Comparison of ENCODE assay signal across 20 mouse cellular contexts in the genomic region with DNA sequence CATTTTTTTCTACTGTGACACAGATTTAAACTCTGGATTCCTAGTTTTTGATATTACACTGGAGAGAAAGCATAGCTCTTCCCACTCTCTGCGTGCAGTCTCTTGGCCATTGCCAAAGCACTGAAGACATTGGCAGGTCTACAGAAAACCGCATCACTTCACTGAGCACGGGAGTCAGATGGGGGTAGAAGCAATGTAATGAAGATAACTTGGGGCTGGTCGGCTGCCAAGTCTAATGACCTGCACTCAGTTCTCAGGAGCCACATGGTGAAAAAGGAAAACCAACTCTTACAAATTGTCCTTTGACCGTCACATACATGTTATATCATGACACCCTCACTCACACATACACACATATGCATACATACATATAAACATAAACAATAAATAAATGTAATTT. TPM values are rescaled to one million over a fixed set of nuclear protein-coding genes. Genes with fewer than 3 reads are reported as not detected.
DNase-seq lines count a peak whose midpoint lies in the region; ATAC-seq lines count a peak whose summit lies in the region.
"Had no signal": no experiment of that assay in that cellular context is flagged by ENCODE, and none has a peak within 500 bp of the region (broad histone marks: within the 10 kb centered on the region; RNA-seq: fewer than 3 reads in every experiment).

No protein-coding gene starts in this region.

- H3K4me1 ChIP-seq in hindbrain, embryonic 16.5 days (ENCODE audit: control insufficient read depth, insufficient read depth, low read depth, low read length): no peaks in the 10 kb centered on the region
- H3K4me1 ChIP-seq in hindbrain, embryonic 12.5 days: no peaks in the 10 kb centered on the region
- no peaks in the 10 kb centered on the region for H3K4me1 ChIP-seq in liver, embryonic 12.5 days
- H3K4me1 ChIP-seq: hindbrain, embryonic 13.5 days; limb, embryonic 12.5 days; neural tube, embryonic 12.5 days had no signal

- peak; percentile 20 for DNase-seq in right cerebral cortex, postnatal 14 days
- no peak for DNase-seq in right cerebral cortex, adult 2 months (ENCODE audit: low spot score in 2 of 2)
- peak; percentile 96 for DNase-seq in cerebellum, postnatal 10 days
- DNase-seq: forebrain, postnatal 0 days; gastrocnemius, postnatal 25 days; liver, postnatal 0 days; lung, postnatal 4 days; retina, postnatal 1 day; thymus, postnatal 4 days had no signal

- no peaks in the 10 kb centered on the region for H3K27me3 ChIP-seq in hindbrain, embryonic 16.5 days (replicated peaks; ENCODE audit: control insufficient read depth, insufficient read depth, low read length)
- H3K27me3 ChIP-seq in hindbrain, embryonic 12.5 days: no peaks in the 10 kb centered on the region
- H3K27me3 ChIP-seq in liver, embryonic 12.5 days (replicated peaks): no peaks in the 10 kb centered on the region
- H3K27me3 ChIP-seq: hindbrain, embryonic 13.5 days; limb, embryonic 12.5 days; neural tube, embryonic 12.5 days had no signal

- H3K9me3 ChIP-seq in hindbrain, embryonic 16.5 days (ENCODE audit: control insufficient read depth, low read length): no peaks in the 10 kb centered on the region
- H3K9me3 ChIP-seq in hindbrain, embryonic 12.5 days (replicated peaks): no peaks in the 10 kb centered on the region
- no peaks in the 10 kb centered on the region for H3K9me3 ChIP-seq in liver, embryonic 12.5 days (replicated peaks)
- H3K9me3 ChIP-seq: hindbrain, embryonic 13.5 days; limb, embryonic 12.5 days; neural tube, embryonic 12.5 days had no signal

- 0 out of 2 replicates have a peak, but pooled peaks cover 2% of the 10 kb centered on the region for H3K36me3 ChIP-seq in hindbrain, embryonic 16.5 days (ENCODE audit: control insufficient read depth, insufficient read depth, low read length)
- peaks cover 66% of the 10 kb centered on the region for H3K36me3 ChIP-seq in hindbrain, embryonic 12.5 days
- no peaks in the 10 kb centered on the region for H3K36me3 ChIP-seq in liver, embryonic 12.5 days

- H3K4me3 ChIP-seq in hindbrain, embryonic 16.5 days (ENCODE audit: low read length): no peak overlapping the region
- H3K4me3 ChIP-seq in hindbrain, embryonic 12.5 days: no peak overlapping the region
- no peak overlapping the region for H3K4me3 ChIP-seq in liver, embryonic 12.5 days
- H3K4me3 ChIP-seq: hindbrain, embryonic 13.5 days; limb, embryonic 12.5 days; neural tube, embryonic 12.5 days had no signal

- no peak overlapping the region for H3K4me2 ChIP-seq in hindbrain, embryonic 16.5 days (ENCODE audit: low read length)
- no peak overlapping the region for H3K4me2 ChIP-seq in hindbrain, embryonic 12.5 days (replicated peaks)
- H3K4me2 ChIP-seq in liver, embryonic 12.5 days: no peak overlapping the region
- H3K4me2 ChIP-seq: hindbrain, embryonic 13.5 days; limb, embryonic 12.5 days; neural tube, embryonic 12.5 days had no signal

- ATAC-seq in hindbrain, embryonic 16.5 days: peak; percentile 56; the same call in 1 of the 2 replicates
- ATAC-seq in hindbrain, embryonic 12.5 days (ENCODE audit: low FRiP score): no peak
- ATAC-seq in liver, embryonic 12.5 days: no peak
- ATAC-seq in megakaryocyte, adult 5-6 weeks (ENCODE audit: poor library complexity, severe bottlenecking): no peak
- ATAC-seq: forebrain, postnatal 0 days; liver, postnatal 0 days; midbrain, embryonic 16.5 days had no signal

- H3K9ac ChIP-seq in hindbrain, embryonic 16.5 days (ENCODE audit: low read depth, low read length): no peak overlapping the region
- H3K9ac ChIP-seq in hindbrain, embryonic 12.5 days: no peak overlapping the region
- H3K9ac ChIP-seq in liver, embryonic 12.5 days: no peak overlapping the region
- H3K9ac ChIP-seq: forebrain, postnatal 0 days; hindbrain, embryonic 13.5 days; limb, embryonic 12.5 days; liver, postnatal 0 days; neural tube, embryonic 12.5 days had no signal

- no peak overlapping the region for H3K27ac ChIP-seq in hindbrain, embryonic 16.5 days (ENCODE audit: low read depth, low read length)
- H3K27ac ChIP-seq in hindbrain, embryonic 12.5 days: no peak overlapping the region
- no peak overlapping the region for H3K27ac ChIP-seq in liver, embryonic 12.5 days
- H3K27ac ChIP-seq: hindbrain, embryonic 13.5 days; kidney, postnatal 0 days; limb, embryonic 12.5 days; neural tube, embryonic 12.5 days had no signal

- WGBS in hindbrain, embryonic 16.5 days: 60% methylated on average over 5 of the region's 5 CpGs
- 91% methylated on average over 5 of the region's 5 CpGs for WGBS in hindbrain, embryonic 12.5 days
- 68% methylated on average over 5 of the region's 5 CpGs for WGBS in liver, embryonic 12.5 days (ENCODE audit: insufficient replicate concordance)

RNA-seq across cellular contexts. Expression of a gene that starts 37.0 kb away (rescaled TPM):
- 0.19 TPM in 1 of 2 replicates, not detected in the other for polyA plus RNA-seq in hindbrain, embryonic 16.5 days (2015; fragmentation: Nextera tagmentation; extraction: Ambion mirVana)
- 0.26 TPM in 1 of 2 replicates, not detected in the other for polyA plus RNA-seq in hindbrain, embryonic 12.5 days (2016; fragmentation: Nextera tagmentation; extraction: Ambion mirVana)
- not detected in 2 replicates for polyA plus RNA-seq in liver, embryonic 12.5 days (2016; fragmentation: Nextera tagmentation; extraction: Ambion mirVana)
- not detected in 2 replicates for total RNA-seq in megakaryocyte, adult 5-6 weeks (2015)
- total RNA-seq in megakaryocyte, adult 5-6 weeks (2017): not detected in 2 replicates
- total RNA-seq: forebrain, postnatal 0 days; gastrocnemius, postnatal 25 days; MEL had no signal
- polyA plus RNA-seq: hindbrain, embryonic 13.5 days; liver, postnatal 0 days; midbrain, embryonic 16.5 days; neural tube, embryonic 12.5 days; spleen, adult 2 months had no signal

RNA-seq across cellular contexts. Expression of a gene that starts 44.2 kb away (rescaled TPM):
- 45.3 and 48.1 TPM in 2 replicates for polyA plus RNA-seq in hindbrain, embryonic 16.5 days (2015; fragmentation: Nextera tagmentation; extraction: Ambion mirVana)
- polyA plus RNA-seq in hindbrain, embryonic 12.5 days (2016; fragmentation: Nextera tagmentation; extraction: Ambion mirVana): 65.8 and 72.1 TPM in 2 replicates
- polyA plus RNA-seq in liver, embryonic 12.5 days (2016; fragmentation: Nextera tagmentation; extraction: Ambion mirVana): 22.0 and 22.2 TPM in 2 replicates
- 33.6 and 38.4 TPM in 2 replicates for total RNA-seq in megakaryocyte, adult 5-6 weeks (2015)
- total RNA-seq in megakaryocyte, adult 5-6 weeks (2017): 23.0 and 27.4 TPM in 2 replicates

RNA-seq across cellular contexts. Expression of a gene that starts 47.3 kb away (rescaled TPM):
- polyA plus RNA-seq in hindbrain, embryonic 16.5 days (2015; fragmentation: Nextera tagmentation; extraction: Ambion mirVana): 81.2 and 110 TPM in 2 replicates
- 328 and 345 TPM in 2 replicates for polyA plus RNA-seq in hindbrain, embryonic 12.5 days (2016; fragmentation: Nextera tagmentation; extraction: Ambion mirVana)
- 44.7 and 54.2 TPM in 2 replicates for polyA plus RNA-seq in liver, embryonic 12.5 days (2016; fragmentation: Nextera tagmentation; extraction: Ambion mirVana)
- total RNA-seq in megakaryocyte, adult 5-6 weeks (2015): 0.16 and 1.1 TPM in 2 replicates
- total RNA-seq in megakaryocyte, adult 5-6 weeks (2017): 0.44 and 0.89 TPM in 2 replicates

Comparison
In these comparisons a context has a peak if more than half of its experiments do, and no peak if none do; other contexts are left out.
1. DNase-seq: peak in right cerebral cortex, postnatal 14 days (single experiment) and cerebellum, postnatal 10 days (2 of 2); none in right cerebral cortex, adult 2 months (0 of 2).